Mouse (Mus musculus) heart, postnatal 0 days (tissue): ENCODE data around the gene Arid1a.
A peak's percentile ranks its signal among the peaks of the same experiment; 100 is the strongest.

Source experiments
- CTCF ChIP-seq: IDR thresholded peaks from 2 replicates; pipeline ENCODE4 v1.5.1; 2016; ENCODE audit warnings: antibody characterized with exemption, control low read depth, low read depth
- EP300 ChIP-seq: IDR thresholded peaks from 2 replicates; pipeline ENCODE4 v1.6.1; 2016; ENCODE audit warnings: antibody characterized with exemption, low read depth

- TF ChIP-seq CTCF, result no peak
- TF ChIP-seq EP300, result peak; percentile 95; the same call in 1 of the 2 replicates
These were observed 27.0 kb downstream of the Arid1a start for GRCm38 (mm10) chr4:133729541-133730093.
